Mouse (Mus musculus): Measurements from ENCODE around the gene Pdzd8.

Gene Pdzd8

DNA sequence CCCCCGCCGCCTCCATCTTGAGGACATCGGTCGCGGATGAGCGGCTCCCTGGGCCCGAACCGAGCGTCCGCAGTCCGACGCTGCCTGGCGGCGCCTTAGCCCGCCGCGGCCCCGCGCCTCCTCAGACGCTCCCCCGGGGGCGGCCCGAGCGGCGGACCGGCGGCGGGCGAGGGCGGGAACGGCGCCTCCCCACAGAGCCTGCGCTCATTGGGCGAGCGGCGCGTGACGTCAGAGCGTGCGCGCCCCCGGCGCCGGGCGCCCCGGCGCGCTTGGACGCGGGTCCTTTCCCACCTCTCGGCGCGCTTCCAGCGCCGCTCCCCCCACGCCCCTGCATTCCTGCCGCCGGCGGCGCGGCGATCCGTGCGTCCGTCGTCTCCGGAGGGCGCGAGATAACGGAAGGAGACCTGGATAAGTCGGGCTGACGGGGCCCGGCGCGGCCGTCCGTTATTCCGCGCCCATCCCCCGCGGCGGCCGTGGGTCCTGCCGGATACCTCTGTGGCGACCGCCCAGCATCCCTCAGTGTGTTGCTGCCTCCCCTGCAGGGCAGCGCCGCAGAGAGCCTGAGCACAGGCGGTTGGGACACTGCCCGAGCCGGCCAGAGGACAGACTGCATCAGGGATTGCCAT lies at the start of gene Pdzd8:
Gene Pdzd8, minus strand, starts transcription at position 123 of the 626 bp plus-strand sequence.
- DNase-seq, result peak; percentile 88 to 94

DNA sequence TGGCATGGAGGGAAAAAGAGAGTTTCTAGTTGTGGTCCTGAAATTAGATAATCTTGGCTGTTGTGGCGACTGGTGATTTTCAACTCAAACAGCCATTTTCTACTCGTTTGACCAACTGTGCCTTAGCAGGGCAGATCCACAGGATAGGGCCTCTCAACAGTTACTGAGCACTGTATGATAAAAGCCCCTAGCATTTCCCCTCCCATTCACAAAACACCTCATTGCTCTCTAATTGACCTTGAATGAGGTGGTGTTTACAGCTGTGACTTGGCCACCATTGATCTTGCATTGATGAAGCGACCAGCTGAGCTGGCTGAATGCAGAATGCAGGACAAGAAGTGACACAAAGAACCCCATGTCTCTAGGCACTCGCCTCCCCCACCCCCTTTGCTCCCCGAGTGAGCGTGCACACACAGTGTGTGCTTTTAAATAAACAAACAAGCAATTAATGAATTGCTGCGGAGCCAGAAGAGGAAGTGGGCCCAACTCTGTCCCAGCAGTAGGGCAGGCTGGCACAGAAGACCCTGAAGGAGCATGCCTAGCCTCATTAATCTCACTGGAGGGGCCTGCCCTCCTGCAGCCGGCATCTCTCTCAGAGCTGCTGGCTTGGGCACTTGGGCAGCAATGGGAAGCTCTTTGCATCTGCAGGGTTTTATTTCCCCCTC lies 48.3 kb upstream of the Pdzd8 start:
- DNase-seq, result no peak

- peak; percentile 48 to 78 for DNase-seq
Observed at GRCm38 (mm10) chr19:59388847-59389606, 43.4 kb upstream of the Pdzd8 start.

GRCm38 (mm10) chr19:59388399-59388798 lies 42.8 kb upstream of the Pdzd8 start:
- DNase-seq, result no peak

- DNase-seq, result peak; percentile 11 to 61
Observed at GRCm38 (mm10) chr19:59387178-59387577, 41.6 kb upstream of the Pdzd8 start.

- no peak for DNase-seq
Observed at GRCm38 (mm10) chr19:59384582-59385495, 39.3 kb upstream of the Pdzd8 start.

GRCm38 (mm10) chr19:59382416-59382917 lies 36.9 kb upstream of the Pdzd8 start:
- no peak for DNase-seq

- no peak for DNase-seq
Observed at GRCm38 (mm10) chr19:59379995-59380394, 34.4 kb upstream of the Pdzd8 start.

DNA sequence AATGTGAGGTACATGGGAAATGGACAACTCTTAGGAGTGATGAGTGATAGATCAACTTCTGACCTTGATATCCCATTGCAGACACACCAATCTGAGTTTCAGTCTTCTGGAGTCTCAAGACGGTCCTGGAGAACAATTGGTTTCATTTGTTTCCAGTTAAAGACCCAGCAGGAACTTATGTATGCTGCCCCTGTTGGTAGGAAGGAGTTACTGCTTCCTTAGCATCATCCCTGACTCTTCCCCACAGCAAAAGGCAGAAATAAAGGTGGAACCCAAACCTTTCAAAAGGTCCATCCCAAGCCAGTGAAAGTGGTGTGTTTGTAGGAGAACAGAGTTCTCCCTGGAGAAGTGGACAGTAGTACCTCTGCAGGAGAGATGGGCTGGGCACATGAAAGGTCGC lies 30.9 kb upstream of the Pdzd8 start:
- no peak for DNase-seq

- no peak for DNase-seq
Observed at GRCm38 (mm10) chr19:59374940-59375339, 29.4 kb upstream of the Pdzd8 start.

DNA sequence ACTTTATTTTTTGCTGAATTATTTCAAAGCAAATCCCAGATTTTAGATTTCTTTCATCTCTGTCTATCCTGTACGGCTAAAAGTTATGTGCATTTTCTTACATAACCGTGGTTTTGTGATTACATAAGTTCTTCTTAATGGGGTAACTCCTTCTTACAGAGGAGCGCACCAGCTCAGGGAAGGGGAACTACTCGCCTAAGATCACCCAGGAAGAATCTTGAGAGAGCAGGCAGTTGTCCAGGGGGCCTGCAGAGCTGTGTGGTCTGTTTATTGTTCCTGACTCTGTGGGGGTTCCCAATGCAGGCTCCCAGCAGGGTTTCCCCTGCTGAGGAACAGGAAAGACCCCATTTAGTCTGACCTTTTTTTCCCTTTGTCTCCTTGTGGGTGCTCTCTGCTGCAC lies 27.3 kb upstream of the Pdzd8 start:
- no peak for DNase-seq

DNA sequence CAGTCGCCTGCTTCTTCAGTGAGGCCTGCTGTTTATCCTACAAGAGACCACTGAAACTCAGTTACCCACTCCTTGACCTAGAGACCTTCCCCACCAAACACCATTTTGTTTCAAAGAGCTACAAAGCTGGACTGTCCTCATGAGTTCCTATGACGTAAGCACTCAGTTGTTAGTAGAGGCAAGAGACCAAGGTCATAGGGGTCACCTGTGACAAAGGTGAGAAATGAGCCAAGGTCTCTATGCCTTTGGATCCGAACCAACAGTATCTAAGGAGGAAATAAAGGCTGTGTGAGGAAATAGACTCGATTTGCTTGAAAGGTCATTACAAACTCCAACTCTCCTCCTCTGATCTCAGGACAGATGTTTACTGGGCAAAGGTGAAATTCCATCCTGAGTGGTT lies 25.4 kb upstream of the Pdzd8 start:
- no peak for DNase-seq

GRCm38 (mm10) chr19:59367892-59368291 lies 22.3 kb upstream of the Pdzd8 start:
- DNase-seq, result no peak

GRCm38 (mm10) chr19:59366724-59367123 lies 21.1 kb upstream of the Pdzd8 start:
- DNase-seq, result no peak

- no peak for DNase-seq
Observed at GRCm38 (mm10) chr19:59363666-59364065, 18.1 kb upstream of the Pdzd8 start.

DNA sequence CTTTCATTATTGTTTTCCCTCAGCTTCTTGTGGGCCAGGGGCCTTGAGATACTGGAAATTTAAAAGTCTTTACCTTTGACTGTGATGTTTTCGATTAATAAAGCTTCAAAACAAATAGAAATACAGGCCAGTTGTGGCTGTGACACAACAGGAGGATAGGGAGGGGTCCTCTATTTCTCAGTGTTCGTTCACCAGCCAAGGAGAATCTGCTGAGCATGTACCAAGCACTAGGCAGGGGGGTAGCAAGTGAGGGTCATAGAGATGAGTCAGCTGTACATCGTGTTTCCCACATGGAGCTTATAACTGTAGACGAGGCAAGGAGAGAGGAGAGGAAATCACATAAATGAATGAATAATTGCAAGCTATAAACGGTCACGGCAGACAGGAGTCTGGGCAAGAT lies 17.1 kb upstream of the Pdzd8 start:
- DNase-seq, result no peak

GRCm38 (mm10) chr19:59360486-59360896 lies 14.9 kb upstream of the Pdzd8 start:
- no peak for DNase-seq

GRCm38 (mm10) chr19:59359202-59359601 lies 13.6 kb upstream of the Pdzd8 start:
- no peak for DNase-seq

- no peak for DNase-seq
Observed at GRCm38 (mm10) chr19:59357878-59358277, 12.3 kb upstream of the Pdzd8 start.

DNA sequence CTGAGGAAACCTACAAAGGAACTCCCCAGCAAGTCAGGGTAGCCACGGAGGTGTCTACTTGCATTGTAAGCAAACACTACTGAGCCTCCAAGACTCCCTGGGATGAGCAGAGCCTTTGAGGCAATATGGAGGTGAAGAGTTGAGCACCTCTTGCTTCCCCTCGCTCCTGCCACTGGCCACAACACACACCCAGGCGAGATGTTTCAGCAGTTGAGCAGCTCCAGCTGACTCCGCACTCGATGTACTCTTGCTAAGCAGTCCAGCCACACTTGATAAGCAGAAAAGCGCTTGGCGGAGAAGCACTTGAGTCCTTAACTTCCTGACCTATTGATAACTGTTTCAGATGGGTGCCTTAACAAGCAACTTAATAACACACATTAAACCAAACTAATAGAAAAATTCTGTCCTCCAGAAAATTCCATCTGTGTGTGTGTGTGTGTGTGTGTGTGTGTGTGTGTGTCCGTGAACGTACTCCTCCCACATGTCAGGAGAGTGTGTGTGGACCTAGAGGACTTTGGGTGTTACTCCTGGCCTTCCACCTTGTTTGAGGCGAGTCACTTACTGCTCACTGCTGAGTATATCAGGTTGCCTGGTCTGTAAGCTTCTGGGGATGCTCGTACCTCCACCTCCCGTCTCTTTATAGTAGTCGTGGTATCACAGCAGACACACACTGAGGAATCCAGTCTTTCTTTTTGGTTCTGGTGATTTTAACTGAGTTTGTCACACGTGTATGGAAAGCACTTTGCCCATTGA lies 11.4 kb upstream of the Pdzd8 start:
- no peak for DNase-seq

DNA sequence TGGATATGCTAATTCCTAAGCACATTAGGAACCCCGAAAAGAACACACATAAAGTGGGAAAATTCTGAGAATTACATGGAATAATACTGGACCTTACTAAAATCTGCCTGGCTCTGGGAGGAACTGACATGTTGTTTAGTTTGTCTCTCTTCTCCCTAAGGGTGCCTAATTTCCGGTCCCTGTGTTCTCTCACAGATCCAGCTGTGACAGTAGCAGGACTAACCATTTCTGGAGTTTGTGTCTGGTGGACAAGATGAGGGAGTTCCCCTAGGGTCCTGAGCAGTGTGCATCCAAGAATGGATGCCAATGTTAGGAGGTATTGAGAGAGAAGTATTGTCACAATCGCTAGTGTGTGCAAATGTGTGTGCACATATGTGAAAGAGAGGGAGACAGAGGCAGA lies 10.8 kb upstream of the Pdzd8 start:
- no peak for DNase-seq

DNA sequence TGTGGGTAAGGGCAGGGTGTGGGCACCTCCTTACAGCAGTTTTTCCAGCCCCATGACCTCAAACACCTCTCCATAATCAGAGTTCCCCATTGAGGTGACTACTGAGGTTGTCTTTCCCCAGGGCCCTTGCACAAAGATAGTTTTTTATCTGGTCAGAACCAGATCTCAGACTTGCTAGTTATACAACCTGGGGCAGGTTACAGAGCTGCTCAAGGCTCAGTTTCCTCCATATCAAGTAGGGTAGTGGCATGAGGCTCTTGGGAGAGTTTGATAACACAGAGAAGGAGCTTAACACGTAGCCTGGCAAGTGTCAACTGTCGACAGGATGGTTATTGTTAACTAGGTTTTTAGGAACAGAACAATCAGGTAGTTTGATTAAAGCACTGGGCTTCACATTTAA lies 9.3 kb upstream of the Pdzd8 start:
- DNase-seq, result no peak

Data from kidney, postnatal 36 days (tissue).